Comparison of ENCODE assay signal across 1 mouse cellular context in the genomic region with DNA sequence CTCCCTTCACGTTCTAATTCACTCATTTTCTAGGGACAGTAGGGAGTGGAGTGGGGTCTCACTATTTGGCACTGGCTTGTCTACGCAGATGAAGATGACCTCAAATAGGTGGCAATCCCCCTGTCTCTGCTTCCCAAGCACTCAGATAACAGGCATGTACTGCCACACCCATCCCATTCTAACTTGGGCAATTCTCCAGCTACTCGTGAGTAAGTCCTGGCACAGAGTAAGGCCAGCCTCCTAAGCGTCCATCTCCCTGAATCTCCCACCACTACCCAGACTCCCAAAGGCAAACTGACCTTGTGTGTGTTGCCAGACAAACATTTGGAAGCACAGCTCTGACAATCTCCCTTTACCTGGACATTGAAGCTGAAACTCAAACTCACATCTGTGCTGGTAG.
TF ChIP-seq lines count a peak whose summit lies in the region.

No protein-coding gene starts in this region.

TF ChIP-seq in MEL, 35 proteins besides CTCF, POLR2A, EP300 and RAD21 (continued from another document):
- no peak for TF ChIP-seq TBP (IDR thresholded peaks at IDR 0.05; ENCODE audit: low read depth, low read length)
- TF ChIP-seq RCOR1 (IDR thresholded peaks at IDR 0.05; ENCODE audit: low read depth, low read length): no peak
- no peak for TF ChIP-seq GATA1 (IDR thresholded peaks at IDR 0.05; ENCODE audit: low read depth, low read length)
